Mouse (Mus musculus): ENCODE data around the gene Reln. TPM values are rescaled to one million over a fixed set of nuclear protein-coding genes. Genes with fewer than 3 reads are reported as not detected.

Gene Reln
- polyA plus RNA-seq, 1 experiment from 2014 or later = 1.8 TPM

DNA sequence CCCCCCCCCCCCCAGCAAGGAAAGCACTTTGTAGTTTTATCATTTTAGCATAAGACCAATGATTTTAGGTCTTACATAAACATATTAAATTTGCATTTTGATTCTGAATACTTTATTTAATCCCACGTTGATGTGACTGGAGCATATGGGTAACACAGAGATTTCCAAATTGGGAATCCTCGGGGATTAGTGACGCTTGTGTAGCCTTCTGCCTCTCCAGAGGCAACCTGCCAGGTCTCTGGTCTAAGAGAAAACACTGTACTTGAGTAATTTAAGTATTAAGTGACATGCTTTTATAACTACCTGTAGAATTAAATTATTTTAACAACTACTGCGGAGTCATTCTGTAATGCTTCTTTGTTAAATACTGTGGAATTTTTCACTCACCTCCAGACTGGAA, 59.1 kb downstream of the Reln start:
- Histone ChIP-seq H3K4me1 (ENCODE audit: insufficient read depth) (no peaks in the 10 kb centered on the region), H3K4me2 (no peak overlapping the region), H3K9me3 (ENCODE audit: low read depth, low read length) (no peaks in the 10 kb centered on the region), H3K36me3 (ENCODE audit: insufficient read depth) (no peaks in the 10 kb centered on the region), H3K27ac (ENCODE audit: low read depth) (no peak overlapping the region), H3K4me3 (ENCODE audit: low read depth, low read length) (no peak overlapping the region), H3K27me3 (ENCODE audit: insufficient read depth, low read length) (no peaks in the 10 kb centered on the region), H3K9ac (no peak overlapping the region)
- WGBS = 82% methylated on average over 4 of the region's 4 CpGs
- TF ChIP-seq CTCF (IDR thresholded peaks at IDR 0.05; ENCODE audit: low read depth) = no peak
- no peak for DNase-seq
- ATAC-seq (ENCODE audit: insufficient read depth) = no peak

DNA sequence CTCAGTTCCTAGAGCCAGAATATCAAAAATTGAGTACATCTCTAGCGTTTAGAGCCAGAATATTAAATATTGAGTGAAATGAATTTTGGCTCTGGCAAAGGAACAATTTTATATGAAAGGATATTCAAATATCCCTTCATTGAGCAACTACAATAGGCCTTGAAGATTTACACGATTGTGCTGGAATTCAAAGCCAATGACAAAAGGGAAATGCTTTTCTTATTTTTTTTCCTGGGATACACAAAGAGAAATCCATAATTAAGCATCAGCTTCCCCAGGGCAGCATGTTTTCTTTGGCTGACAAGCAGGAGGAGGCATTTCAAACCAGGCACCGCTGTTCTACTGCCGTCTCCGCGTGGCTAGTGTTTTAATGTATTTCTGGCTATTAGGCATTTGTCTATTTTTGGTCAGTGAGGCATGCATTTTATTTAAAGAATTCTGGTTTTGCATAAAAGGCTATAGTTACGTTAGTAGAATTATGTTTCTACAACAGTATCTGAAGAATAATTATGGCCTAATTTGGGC, 62.3 kb downstream of the Reln start:
- Histone ChIP-seq H3K4me3 (ENCODE audit: low read depth, low read length) (no peak overlapping the region), H3K4me2 (no peak overlapping the region), H3K27me3 (ENCODE audit: insufficient read depth, low read length) (no peaks in the 10 kb centered on the region), H3K9ac (no peak overlapping the region), H3K9me3 (ENCODE audit: low read depth, low read length) (no peaks in the 10 kb centered on the region), H3K27ac (ENCODE audit: low read depth) (no peak overlapping the region), H3K4me1 (ENCODE audit: insufficient read depth) (no peaks in the 10 kb centered on the region), H3K36me3 (ENCODE audit: insufficient read depth) (no peaks in the 10 kb centered on the region)
- 74% methylated on average over 7 of the region's 7 CpGs for WGBS
- DNase-seq (no peak), ATAC-seq (ENCODE audit: insufficient read depth) (no peak)
- TF ChIP-seq CTCF (IDR thresholded peaks at IDR 0.05; ENCODE audit: low read depth) = no peak

DNA sequence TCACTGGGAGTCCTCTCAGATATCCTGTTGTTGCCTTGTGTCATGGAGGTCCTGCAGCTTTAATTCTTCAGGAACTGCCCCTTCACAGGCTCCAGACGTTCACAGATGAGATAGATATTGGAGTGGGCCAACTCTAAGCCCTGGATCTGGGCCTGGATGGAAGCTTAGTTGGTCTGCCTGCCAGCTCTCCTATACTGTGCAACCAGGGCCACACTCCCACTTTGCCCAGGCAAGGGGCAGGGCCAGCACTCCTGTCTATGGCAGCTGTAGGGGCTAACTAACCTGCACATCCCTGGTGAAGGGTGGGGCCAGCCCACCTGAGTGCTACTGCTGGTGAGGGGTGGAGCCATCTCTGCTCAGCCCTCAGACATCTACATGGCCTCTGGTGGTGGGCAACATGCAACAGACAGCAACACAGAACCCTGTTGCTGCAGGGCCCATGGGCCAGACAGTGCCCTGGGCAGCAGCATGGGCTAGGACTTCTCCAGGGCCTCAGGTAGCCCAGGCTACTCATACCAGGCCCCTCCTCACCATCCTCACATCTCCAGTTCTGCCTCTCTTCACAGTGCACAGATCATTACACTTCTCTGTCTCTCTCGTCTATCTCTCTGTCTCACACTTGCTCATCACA, 63.9 kb downstream of the Reln start:
- H3K27me3 ChIP-seq (ENCODE audit: insufficient read depth, low read length) = no peaks in the 10 kb centered on the region
- no peak overlapping the region for H3K9ac ChIP-seq
- H3K4me2 ChIP-seq = no peak overlapping the region
- no peak overlapping the region for H3K4me3 ChIP-seq (ENCODE audit: low read depth, low read length)
- DNase-seq = no peak
- H3K4me1 ChIP-seq (ENCODE audit: insufficient read depth) = no peaks in the 10 kb centered on the region
- no peaks in the 10 kb centered on the region for H3K36me3 ChIP-seq (ENCODE audit: insufficient read depth)
- no peaks in the 10 kb centered on the region for H3K9me3 ChIP-seq (ENCODE audit: low read depth, low read length)
- no peak for ATAC-seq (ENCODE audit: insufficient read depth)
- WGBS = 51% methylated on average over 2 of the region's 2 CpGs
- no peak overlapping the region for H3K27ac ChIP-seq (ENCODE audit: low read depth)
- no peak for TF ChIP-seq CTCF (IDR thresholded peaks at IDR 0.05; ENCODE audit: low read depth)

DNA sequence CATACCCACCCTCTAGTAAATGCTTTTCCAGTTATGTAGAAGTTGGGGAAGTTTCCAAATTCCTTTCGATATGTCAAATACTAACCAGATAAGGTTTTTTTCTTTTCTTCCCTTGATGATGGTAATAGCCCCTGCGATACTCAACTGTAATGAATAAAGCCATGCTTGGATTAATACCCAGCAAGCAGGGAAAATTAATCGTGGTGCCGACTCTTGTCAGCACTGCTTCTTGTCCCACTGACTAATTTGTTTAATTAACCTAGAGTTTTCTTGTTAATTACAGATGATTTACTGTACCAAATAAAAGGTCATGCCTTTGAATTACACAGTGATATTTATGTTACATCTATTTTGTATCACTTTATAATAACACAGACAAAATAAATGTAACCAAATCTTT, 65.3 kb downstream of the Reln start:
- Histone ChIP-seq H3K36me3 (ENCODE audit: insufficient read depth) (no peaks in the 10 kb centered on the region), H3K9ac (no peak overlapping the region), H3K27me3 (ENCODE audit: insufficient read depth, low read length) (no peaks in the 10 kb centered on the region), H3K4me3 (ENCODE audit: low read depth, low read length) (no peak overlapping the region), H3K9me3 (ENCODE audit: low read depth, low read length) (no peaks in the 10 kb centered on the region), H3K27ac (ENCODE audit: low read depth) (no peak overlapping the region), H3K4me2 (no peak overlapping the region), H3K4me1 (ENCODE audit: insufficient read depth) (no peaks in the 10 kb centered on the region)
- no peak for DNase-seq
- TF ChIP-seq CTCF (IDR thresholded peaks at IDR 0.05; ENCODE audit: low read depth) = no peak
- 91% methylated on average over 4 of the region's 4 CpGs for WGBS
- ATAC-seq (ENCODE audit: insufficient read depth) = no peak

DNA sequence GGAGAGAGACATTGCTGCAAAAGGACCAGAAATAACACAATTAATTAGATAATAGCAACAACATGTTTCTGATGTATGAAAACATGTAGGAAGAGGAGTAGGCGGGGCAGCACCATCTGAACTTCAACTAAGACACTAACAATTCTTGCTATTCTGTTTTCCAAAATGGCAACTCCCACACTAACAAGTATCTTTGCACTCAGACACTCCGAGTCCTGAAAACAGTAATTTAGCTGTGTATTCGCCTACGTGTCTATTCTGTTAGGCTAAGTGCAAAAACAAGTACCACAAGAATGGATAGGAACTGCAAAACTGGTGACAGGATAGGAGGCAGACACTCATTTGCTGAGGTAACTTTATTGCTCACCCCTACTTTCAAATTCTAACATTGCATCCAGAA, 70.4 kb downstream of the Reln start:
- no peaks in the 10 kb centered on the region for H3K27me3 ChIP-seq (ENCODE audit: insufficient read depth, low read length)
- WGBS = 87% methylated on average over 4 of the region's 4 CpGs

DNA sequence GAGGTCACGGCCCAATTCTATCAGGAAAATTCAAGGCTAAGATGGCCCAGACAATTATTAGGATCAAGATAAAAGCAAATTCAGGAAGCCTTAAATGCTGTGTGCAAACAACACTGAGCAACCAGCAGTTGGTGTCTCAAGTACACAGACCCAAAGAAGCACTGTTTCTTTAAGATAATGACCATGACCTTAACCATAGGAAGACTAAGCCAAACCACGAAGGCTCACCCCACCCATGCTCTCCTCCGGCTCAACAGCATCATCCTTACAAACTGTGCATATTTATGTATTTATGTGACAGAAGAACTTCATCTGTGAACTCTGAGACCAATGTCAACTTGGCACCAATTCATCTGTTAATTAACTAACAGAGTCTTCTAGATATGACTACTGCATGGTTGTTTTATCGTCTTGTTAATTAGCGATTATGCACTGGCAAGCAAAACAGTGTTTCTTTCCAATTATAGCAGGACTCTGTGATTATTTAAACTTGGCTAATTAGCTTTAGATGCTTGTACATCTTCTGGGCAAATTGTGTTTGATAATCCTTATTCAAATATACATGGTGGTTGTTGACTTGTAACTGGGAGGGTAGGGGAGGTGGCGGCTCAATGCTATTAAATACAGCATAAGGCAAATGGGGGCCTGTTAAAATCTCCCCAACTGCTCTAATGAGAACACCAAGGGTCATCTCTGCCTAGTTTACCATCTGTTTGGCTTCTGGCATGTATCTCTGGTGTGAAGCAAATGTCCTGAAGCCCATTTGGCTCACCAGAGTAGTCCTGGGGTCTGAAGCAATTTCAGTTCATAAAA, 77.8 kb downstream of the Reln start:
- Histone ChIP-seq H3K4me2 (no peak overlapping the region), H3K27ac (ENCODE audit: low read depth) (no peak overlapping the region), H3K36me3 (ENCODE audit: insufficient read depth) (no peaks in the 10 kb centered on the region), H3K4me1 (ENCODE audit: insufficient read depth) (no peaks in the 10 kb centered on the region), H3K27me3 (ENCODE audit: insufficient read depth, low read length) (no peaks in the 10 kb centered on the region), H3K9me3 (ENCODE audit: low read depth, low read length) (no peaks in the 10 kb centered on the region), H3K9ac (no peak overlapping the region), H3K4me3 (ENCODE audit: low read depth, low read length) (no peak overlapping the region)
- DNase-seq (no peak), ATAC-seq (ENCODE audit: insufficient read depth) (no peak)
- no peak for TF ChIP-seq CTCF (IDR thresholded peaks at IDR 0.05; ENCODE audit: low read depth)
- 72% methylated on average over 6 of the region's 6 CpGs for WGBS

More for the DNA sequence above, 70.4 kb downstream of the Reln start:
- TF ChIP-seq CTCF (IDR thresholded peaks at IDR 0.05; ENCODE audit: low read depth) = no peak
- DNase-seq (no peak), ATAC-seq (ENCODE audit: insufficient read depth) (no peak)
- Histone ChIP-seq H3K4me2 (no peak overlapping the region), H3K4me3 (ENCODE audit: low read depth, low read length) (no peak overlapping the region), H3K27ac (ENCODE audit: low read depth) (no peak overlapping the region), H3K9ac (no peak overlapping the region), H3K36me3 (ENCODE audit: insufficient read depth) (no peaks in the 10 kb centered on the region), H3K9me3 (ENCODE audit: low read depth, low read length) (no peaks in the 10 kb centered on the region), H3K4me1 (ENCODE audit: insufficient read depth) (no peaks in the 10 kb centered on the region)

DNA sequence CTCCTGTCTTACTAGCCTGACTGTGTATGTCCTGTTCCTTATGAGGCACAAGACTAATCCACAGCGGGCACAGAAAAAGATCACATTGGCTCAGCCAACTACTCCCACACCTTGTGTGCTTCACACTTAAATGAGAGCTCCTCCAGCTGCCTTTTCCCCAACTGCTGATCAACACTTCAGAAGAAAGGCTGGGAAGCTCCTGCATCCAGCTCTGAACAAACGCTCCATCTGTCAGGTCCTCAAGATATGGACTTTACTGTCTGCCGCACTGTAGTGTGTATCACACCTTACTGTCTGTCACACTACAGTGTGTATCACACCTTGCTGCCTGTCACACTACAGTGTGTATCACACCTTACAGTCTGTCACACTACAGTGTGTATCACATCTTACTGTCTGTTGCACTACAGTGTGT, 82.1 kb downstream of the Reln start:
- Histone ChIP-seq H3K27ac (ENCODE audit: low read depth) (no peak overlapping the region), H3K4me1 (ENCODE audit: insufficient read depth) (no peaks in the 10 kb centered on the region), H3K36me3 (ENCODE audit: insufficient read depth) (no peaks in the 10 kb centered on the region), H3K4me3 (ENCODE audit: low read depth, low read length) (no peak overlapping the region), H3K9ac (no peak overlapping the region), H3K4me2 (no peak overlapping the region), H3K27me3 (ENCODE audit: insufficient read depth, low read length) (no peaks in the 10 kb centered on the region), H3K9me3 (ENCODE audit: low read depth, low read length) (no peaks in the 10 kb centered on the region)
- DNase-seq (no peak), ATAC-seq (ENCODE audit: insufficient read depth) (no peak)
- no peak for TF ChIP-seq CTCF (IDR thresholded peaks at IDR 0.05; ENCODE audit: low read depth)
- WGBS = 59% methylated on average over 3 of the region's 3 CpGs

Measured in lung, embryonic 14.5 days (tissue).